Mouse (Mus musculus) embryonic facial prominence, embryonic 11.5 days (tissue): ENCODE measurements around the gene Mgat5. TPM values are rescaled to one million over a fixed set of nuclear protein-coding genes. Genes with fewer than 3 reads are reported as not detected.

ENCODE experiments used
- ATAC-seq: fragments of 200-750 bp; cut with Nextera tagmentation; replicated peaks from 2 replicates; pipeline ENCODE4 v1.8.0; 2017; ENCODE audit warnings: low read depth; ENCODE audit not compliant: insufficient number of reproducible peaks, low FRiP score, low TSS enrichment
- DNase-seq: peaks from one replicate; pipeline ENCODE4 v3.0.0-alpha.2; 2015; ENCODE audit warnings: low spot score
- H3K27ac ChIP-seq: fragments of 300-500 bp; sonication (generic); replicated peaks from 2 replicates; pipeline ENCODE4 v1.5.1; 2014; ENCODE audit warnings: mild to moderate bottlenecking, low read depth, low read length, control low read depth
- H3K27me3 ChIP-seq: fragments of 300-500 bp; sonication (generic); 2 replicates; pipeline ENCODE4 v1.6.1; 2014; ENCODE audit warnings: mild to moderate bottlenecking, low read length, moderate library complexity, mixed read lengths; ENCODE audit not compliant: control insufficient read depth, insufficient read depth
- H3K36me3 ChIP-seq: fragments of 300-500 bp; sonication (generic); replicated peaks from 2 replicates; pipeline ENCODE4 v1.6.1; 2014; ENCODE audit warnings: low read depth, mild to moderate bottlenecking, low read length, moderate library complexity, mixed read lengths; ENCODE audit not compliant: control insufficient read depth, insufficient read depth
- H3K4me1 ChIP-seq: fragments of 300-500 bp; sonication (generic); 2 replicates; pipeline ENCODE4 v1.6.1; 2014; ENCODE audit warnings: low read length, mixed read lengths; ENCODE audit not compliant: control insufficient read depth, insufficient read depth
- H3K4me2 ChIP-seq: fragments of 300-500 bp; sonication (generic); 2 replicates; pipeline ENCODE4 v1.6.1; 2014; ENCODE audit warnings: low read depth, mild to moderate bottlenecking, control low read depth, low read length, moderate library complexity
- H3K4me3 ChIP-seq: fragments of 300-500 bp; sonication (generic); 2 replicates; pipeline ENCODE4 v1.5.1; 2014; ENCODE audit warnings: low read depth, low read length, control low read depth
- H3K9ac ChIP-seq: fragments of 300-500 bp; sonication (generic); replicated peaks from 2 replicates; pipeline ENCODE4 v1.6.1; 2014; ENCODE audit warnings: mild to moderate bottlenecking, control low read depth, low read length
- H3K9me3 ChIP-seq: fragments of 300-500 bp; sonication (generic); replicated peaks from 2 replicates; pipeline ENCODE4 v1.6.1; 2016; ENCODE audit warnings: mild to moderate bottlenecking, low read length, inconsistent platforms, mixed read lengths; ENCODE audit not compliant: control insufficient read depth
- WGBS: fragments of 180-500 bp; shearing (Covaris S2); extraction: QIAGEN DNeasy Blood & Tissue Kit; methylation state at CpG from one replicate; pipeline ENCODE4 v1.1.7; 2014; 5-methylcytosine and 5-hydroxymethylcytosine counted together
- polyA plus RNA-seq: library from polyadenylated mRNA; unstranded; fragments of >200 nt; fragmentation: Nextera tagmentation; extraction: Ambion mirVana; gene quantifications from 2 replicates; pipeline ENCODE4 v1.2.1, GENCODE M21; 2014

Gene Mgat5
- polyA plus RNA-seq, 1 experiment from 2014 or later, result 6.1 TPM

DNA sequence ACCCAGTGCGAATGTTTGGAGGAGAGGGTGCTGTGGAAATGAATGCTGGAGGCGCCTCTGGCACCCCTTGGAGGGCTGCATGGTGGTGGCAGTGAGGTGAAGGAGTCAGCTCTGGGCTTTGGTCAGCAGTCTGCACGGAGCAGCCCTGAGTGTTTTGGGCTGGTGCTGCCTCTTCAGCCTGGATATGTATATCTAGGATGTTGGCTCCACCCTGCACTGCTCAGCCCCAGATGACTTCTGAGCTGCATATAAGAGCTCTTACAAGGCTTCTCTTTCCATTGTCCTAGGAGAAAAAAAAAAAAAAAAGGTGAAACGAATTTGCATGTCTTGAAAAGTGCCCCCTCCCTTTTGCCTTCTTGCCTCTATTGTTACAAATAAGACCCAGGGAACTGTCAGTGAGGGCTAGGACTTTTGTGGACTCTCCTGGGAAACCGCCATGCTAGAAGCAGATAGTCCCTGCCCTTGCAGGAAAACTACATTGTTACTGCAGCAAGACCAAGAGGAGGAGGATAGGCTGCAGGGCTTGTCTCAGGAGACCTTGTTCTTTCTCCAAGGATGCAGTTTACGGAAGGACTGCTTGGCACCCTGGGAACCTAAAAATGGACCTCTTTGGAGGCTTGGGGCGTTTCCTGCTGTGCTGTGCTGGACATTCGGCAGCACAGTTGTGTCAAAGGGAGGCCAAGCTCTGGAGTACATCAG is 109.0 kb downstream of the Mgat5 start:
- ATAC-seq, result no peak
- Histone ChIP-seq H3K27ac (no peak overlapping the region), H3K4me1 (no peaks in the 10 kb centered on the region), H3K4me2 (no peak overlapping the region), H3K27me3 (no peaks in the 10 kb centered on the region), H3K9ac (no peak overlapping the region), H3K36me3 (no peaks in the 10 kb centered on the region), H3K4me3 (no peak overlapping the region), H3K9me3 (no peaks in the 10 kb centered on the region)
- 52% methylated on average over 8 of the region's 8 CpGs for WGBS
- no peak for DNase-seq

DNA sequence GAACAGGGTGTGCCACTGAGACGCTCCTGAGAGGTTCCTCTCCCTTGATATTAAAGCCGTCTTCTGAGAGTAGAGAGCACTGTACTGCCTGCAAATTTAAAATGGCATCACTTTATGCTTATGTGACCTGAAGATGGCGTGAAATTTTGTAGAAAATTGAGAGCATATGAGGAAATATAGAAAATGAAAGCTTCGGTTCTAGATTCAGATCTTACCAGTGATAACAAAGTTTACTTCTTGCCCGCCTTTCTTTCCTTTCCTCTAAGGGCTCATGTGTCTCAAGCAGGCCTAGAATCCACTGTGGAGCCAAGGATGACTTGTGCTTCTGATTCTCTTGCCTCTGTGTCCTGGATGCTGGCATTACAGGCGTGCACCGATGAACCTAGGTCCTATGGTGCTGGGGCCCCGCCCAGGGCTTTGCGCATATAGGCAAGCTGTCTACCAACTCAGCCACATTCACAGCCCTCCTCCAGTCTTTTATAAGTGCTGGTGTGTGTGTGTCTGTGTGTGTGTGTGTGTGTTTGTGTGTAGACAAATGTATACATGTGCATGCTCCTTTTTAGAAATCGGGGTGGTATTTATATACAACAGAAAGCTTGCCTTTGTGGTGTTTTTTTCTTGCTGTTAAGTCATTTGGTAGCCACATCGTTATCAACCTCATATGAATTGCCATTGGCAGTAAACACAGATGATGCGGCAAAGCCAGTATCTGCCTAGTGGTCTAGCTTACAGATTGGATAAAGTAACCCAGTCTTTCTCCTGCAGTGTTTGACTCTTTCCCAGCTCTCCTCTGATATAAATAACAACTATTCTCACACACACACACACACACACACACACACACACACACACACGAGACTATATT is 111.2 kb downstream of the Mgat5 start:
- Histone ChIP-seq H3K4me1 (no peaks in the 10 kb centered on the region), H3K4me3 (no peak overlapping the region), H3K36me3 (no peaks in the 10 kb centered on the region), H3K4me2 (no peak overlapping the region), H3K27ac (no peak overlapping the region), H3K9ac (no peak overlapping the region), H3K27me3 (no peaks in the 10 kb centered on the region), H3K9me3 (no peaks in the 10 kb centered on the region)
- 90% methylated on average over 13 of the region's 13 CpGs for WGBS
- DNase-seq, result no peak
- ATAC-seq, result no peak

DNA sequence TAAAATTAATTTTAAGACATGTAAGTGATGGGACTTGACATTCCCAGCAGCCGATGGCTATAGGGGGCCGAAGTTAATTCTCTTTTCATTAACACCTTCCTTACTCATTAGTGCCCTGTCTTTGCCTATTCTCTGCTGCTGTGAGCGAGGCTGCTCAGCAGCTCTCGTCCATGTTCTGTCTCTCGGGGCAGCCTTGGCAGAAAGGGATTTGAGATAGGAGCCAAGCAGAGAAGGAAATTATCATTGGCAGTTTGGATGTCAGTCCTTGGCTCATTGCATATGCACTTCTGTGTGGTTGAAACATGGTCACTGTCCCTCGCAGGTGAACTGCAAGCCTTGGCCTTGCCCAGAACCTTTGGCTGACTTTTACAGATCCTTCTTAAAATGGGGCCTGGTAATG is 111.8 kb downstream of the Mgat5 start:
- 89% methylated on average over 6 of the region's 6 CpGs for WGBS
- no peak overlapping the region for H3K4me2 ChIP-seq
- no peak overlapping the region for H3K9ac ChIP-seq
- H3K9me3 ChIP-seq, result no peaks in the 10 kb centered on the region
- H3K4me3 ChIP-seq, result no peak overlapping the region
- DNase-seq (no peak), ATAC-seq (no peak)
- no peak overlapping the region for H3K27ac ChIP-seq
- no peaks in the 10 kb centered on the region for H3K27me3 ChIP-seq
- no peaks in the 10 kb centered on the region for H3K4me1 ChIP-seq
- no peaks in the 10 kb centered on the region for H3K36me3 ChIP-seq

DNA sequence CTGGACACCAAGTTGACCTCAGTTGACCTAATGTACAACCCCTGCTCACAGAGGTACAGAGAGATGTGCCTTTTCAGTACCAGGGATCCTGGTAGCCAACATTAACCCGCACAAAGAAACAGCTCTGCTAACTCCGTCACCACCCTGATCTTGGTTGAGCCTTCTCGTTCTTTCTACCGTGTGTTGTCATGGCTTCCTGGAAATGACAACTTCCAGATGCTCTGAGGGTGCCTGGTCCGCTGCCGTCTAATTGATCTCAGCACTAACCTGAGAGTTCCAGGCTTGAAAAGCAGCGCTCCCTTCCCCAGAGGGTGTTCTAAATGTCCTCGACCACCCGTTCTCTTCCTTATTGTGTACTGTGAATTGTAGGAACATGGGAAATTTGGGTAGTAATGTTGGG is 112.7 kb downstream of the Mgat5 start:
- ATAC-seq (no peak), DNase-seq (peak; percentile 38)
- WGBS, result 55% methylated on average over 9 of the region's 9 CpGs
- H3K27ac ChIP-seq, result no peak overlapping the region
- no peaks in the 10 kb centered on the region for H3K27me3 ChIP-seq
- no peak overlapping the region for H3K4me2 ChIP-seq
- no peak overlapping the region for H3K4me3 ChIP-seq
- no peaks in the 10 kb centered on the region for H3K4me1 ChIP-seq
- H3K9ac ChIP-seq, result no peak overlapping the region
- H3K36me3 ChIP-seq, result no peaks in the 10 kb centered on the region
- no peaks in the 10 kb centered on the region for H3K9me3 ChIP-seq

DNA sequence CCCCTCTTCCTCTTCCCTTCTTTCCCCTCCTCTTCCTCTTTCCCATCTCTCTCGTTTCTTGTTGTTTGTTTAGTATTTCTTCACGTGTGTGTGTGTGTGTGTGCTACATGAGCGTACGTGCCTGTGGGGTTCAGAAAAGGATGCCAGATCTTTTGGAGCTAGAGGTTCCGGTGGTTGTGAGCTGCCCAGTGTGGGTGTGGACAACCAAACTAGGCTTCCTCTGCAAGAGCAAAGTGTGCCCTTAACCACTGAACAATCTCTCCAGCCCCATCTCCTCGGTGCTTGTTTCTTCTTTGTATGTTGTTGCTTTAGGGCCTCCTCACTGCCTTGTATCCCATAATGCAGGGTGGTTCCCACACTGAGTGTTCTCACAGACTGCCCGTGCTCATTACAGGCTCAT is 113.7 kb downstream of the Mgat5 start:
- H3K4me3 ChIP-seq, result no peak overlapping the region
- no peaks in the 10 kb centered on the region for H3K9me3 ChIP-seq
- DNase-seq, result no peak
- no peak overlapping the region for H3K4me2 ChIP-seq
- no peak overlapping the region for H3K27ac ChIP-seq
- no peak overlapping the region for H3K9ac ChIP-seq
- H3K36me3 ChIP-seq, result no peaks in the 10 kb centered on the region
- ATAC-seq, result no peak
- H3K27me3 ChIP-seq, result no peaks in the 10 kb centered on the region
- no peaks in the 10 kb centered on the region for H3K4me1 ChIP-seq
- 80% methylated on average over 7 of the region's 7 CpGs for WGBS

DNA sequence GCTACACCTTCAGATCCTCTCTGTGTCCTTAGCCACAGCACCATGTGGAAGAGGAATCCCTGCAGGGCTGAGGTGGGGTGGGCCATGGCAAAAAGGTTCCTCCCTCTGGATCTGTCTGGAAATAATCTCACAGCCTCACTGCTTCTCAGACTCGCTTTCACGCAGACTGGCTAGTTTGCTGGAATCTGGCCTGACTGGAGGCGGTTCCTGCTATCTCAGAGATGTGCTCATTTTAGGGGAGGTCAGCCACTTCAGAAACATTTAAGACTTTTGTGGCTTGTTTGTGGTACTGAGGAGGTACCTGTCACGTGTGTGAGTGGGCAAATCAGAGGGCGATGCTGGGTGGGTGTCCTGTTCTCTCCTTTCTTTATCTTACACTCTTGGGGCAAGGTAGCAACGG is 115.0 kb downstream of the Mgat5 start:
- Histone ChIP-seq H3K9me3 (no peaks in the 10 kb centered on the region), H3K4me3 (no peak overlapping the region), H3K4me2 (no peak overlapping the region), H3K36me3 (no peaks in the 10 kb centered on the region), H3K9ac (no peak overlapping the region), H3K4me1 (no peaks in the 10 kb centered on the region), H3K27me3 (no peaks in the 10 kb centered on the region), H3K27ac (no peak overlapping the region)
- no peak for DNase-seq
- WGBS, result 70% methylated on average over 6 of the region's 6 CpGs
- ATAC-seq, result no peak

DNA sequence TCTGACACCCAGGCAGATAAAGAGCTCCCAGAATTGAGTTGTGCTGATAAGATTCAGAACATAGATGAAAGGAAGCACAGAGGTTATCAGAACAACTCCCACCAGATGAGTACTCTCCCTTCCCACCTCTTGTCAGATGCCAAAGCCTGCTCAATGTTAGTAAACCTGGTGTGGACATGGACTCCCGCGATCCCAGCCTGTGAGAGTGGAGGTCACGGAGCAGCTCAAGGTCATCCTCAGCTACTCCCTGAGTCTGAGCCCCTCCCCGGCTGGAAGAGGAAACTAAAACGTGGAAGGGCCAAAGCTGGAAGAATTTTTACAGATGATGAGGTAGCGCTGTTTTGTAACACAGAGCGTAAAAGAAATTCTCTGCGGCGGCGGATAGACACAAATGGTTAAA is 116.1 kb downstream of the Mgat5 start:
- no peaks in the 10 kb centered on the region for H3K27me3 ChIP-seq
- H3K36me3 ChIP-seq, result no peaks in the 10 kb centered on the region
- H3K4me1 ChIP-seq, result no peaks in the 10 kb centered on the region
- no peak overlapping the region for H3K4me2 ChIP-seq
- no peaks in the 10 kb centered on the region for H3K9me3 ChIP-seq
- H3K9ac ChIP-seq, result no peak overlapping the region
- no peak overlapping the region for H3K4me3 ChIP-seq
- ATAC-seq (no peak), DNase-seq (no peak)
- 83% methylated on average over 10 of the region's 10 CpGs for WGBS
- no peak overlapping the region for H3K27ac ChIP-seq

DNA sequence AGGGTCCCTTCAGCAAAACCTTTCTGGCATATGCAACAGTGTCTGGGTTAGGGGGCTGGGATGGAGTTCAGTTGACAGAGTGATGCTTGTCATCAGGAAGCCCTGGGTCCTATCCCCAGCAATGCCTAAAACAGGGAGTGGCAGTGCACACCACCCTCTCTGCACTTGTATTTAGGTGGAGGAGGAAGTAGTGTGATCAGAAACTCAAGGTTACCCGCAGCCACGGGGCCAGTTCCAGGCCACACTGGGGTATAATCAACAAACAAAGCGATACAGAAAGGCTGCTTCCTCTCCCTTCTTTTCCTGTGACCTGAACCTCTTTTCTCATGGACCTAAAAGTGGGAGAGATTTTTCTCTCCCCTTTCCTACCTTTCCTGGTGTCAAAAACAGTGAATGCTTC is 116.8 kb downstream of the Mgat5 start:
- Histone ChIP-seq H3K27me3 (no peaks in the 10 kb centered on the region), H3K9me3 (no peaks in the 10 kb centered on the region), H3K4me3 (no peak overlapping the region), H3K27ac (no peak overlapping the region), H3K36me3 (no peaks in the 10 kb centered on the region), H3K4me2 (no peak overlapping the region), H3K9ac (no peak overlapping the region), H3K4me1 (no peaks in the 10 kb centered on the region)
- ATAC-seq (no peak), DNase-seq (no peak)
- 76% methylated on average over 3 of the region's 3 CpGs for WGBS
